Mouse (Mus musculus) liver, embryonic 11.5 days (tissue): ENCODE measurements around the gene Faim. TPM values are rescaled to one million over a fixed set of nuclear protein-coding genes. Genes with fewer than 3 reads are reported as not detected.

Experiments used
- ATAC-seq: fragments of 200-750 bp; cut with Nextera tagmentation; replicated peaks from 2 replicates; pipeline ENCODE4 v1.8.0; 2017; ENCODE audit warnings: moderate number of reproducible peaks, mild to moderate bottlenecking, moderate TSS enrichment, moderate library complexity; ENCODE audit not compliant: low FRiP score
- DNase-seq: peaks from one replicate; pipeline ENCODE4 v3.0.0-alpha.2; 2017; ENCODE audit warnings: low spot score
- H3K27ac ChIP-seq: fragments of 300-500 bp; sonication (generic); 2 replicates; pipeline ENCODE4 v1.5.1; 2014; ENCODE audit warnings: mild to moderate bottlenecking, low read depth, low read length, control low read depth
- H3K27me3 ChIP-seq: fragments of 300-500 bp; sonication (generic); replicated peaks from 2 replicates; pipeline ENCODE4 v1.6.1; 2014; ENCODE audit warnings: low read length, mixed read lengths; ENCODE audit not compliant: control insufficient read depth, insufficient read depth
- H3K36me3 ChIP-seq: fragments of 300-500 bp; sonication (generic); 2 replicates; pipeline ENCODE4 v1.6.1; 2014; ENCODE audit warnings: mild to moderate bottlenecking, low read length, moderate library complexity, mixed read lengths; ENCODE audit not compliant: control insufficient read depth, insufficient read depth
- H3K4me1 ChIP-seq: fragments of 300-500 bp; sonication (generic); replicated peaks from 2 replicates; pipeline ENCODE4 v1.6.1; 2014; ENCODE audit warnings: low read length, mixed read lengths; ENCODE audit not compliant: control insufficient read depth, insufficient read depth
- H3K4me2 ChIP-seq: fragments of 300-500 bp; sonication (generic); 2 replicates; pipeline ENCODE4 v1.6.1; 2014; ENCODE audit warnings: mild to moderate bottlenecking, control low read depth, moderate library complexity
- H3K4me3 ChIP-seq: fragments of 300-500 bp; sonication (generic); 2 replicates; pipeline ENCODE4 v1.5.1; 2014; ENCODE audit warnings: low read depth, low read length, control low read depth
- H3K9ac ChIP-seq: fragments of 300-500 bp; sonication (generic); 2 replicates; pipeline ENCODE4 v1.6.1; 2014; ENCODE audit warnings: low read depth, low read length, control low read depth
- H3K9me3 ChIP-seq: fragments of 300-500 bp; sonication (generic); 2 replicates; pipeline ENCODE4 v1.6.1; 2016; ENCODE audit warnings: low read length, inconsistent platforms, mixed read lengths; ENCODE audit not compliant: control insufficient read depth
- WGBS: fragments of 180-500 bp; shearing (Covaris S2); extraction: QIAGEN DNeasy Blood & Tissue Kit; methylation state at CpG from one replicate; pipeline ENCODE4 v1.1.7; 2014; 5-methylcytosine and 5-hydroxymethylcytosine counted together
- polyA plus RNA-seq: library from polyadenylated mRNA; unstranded; fragments of >200 nt; fragmentation: Nextera tagmentation; extraction: Ambion mirVana; gene quantifications from 2 replicates; pipeline ENCODE4 v1.2.1, GENCODE M21; 2014

Faim gene
- polyA plus RNA-seq, 1 experiment from 2014 or later: 47.4 TPM

DNA sequence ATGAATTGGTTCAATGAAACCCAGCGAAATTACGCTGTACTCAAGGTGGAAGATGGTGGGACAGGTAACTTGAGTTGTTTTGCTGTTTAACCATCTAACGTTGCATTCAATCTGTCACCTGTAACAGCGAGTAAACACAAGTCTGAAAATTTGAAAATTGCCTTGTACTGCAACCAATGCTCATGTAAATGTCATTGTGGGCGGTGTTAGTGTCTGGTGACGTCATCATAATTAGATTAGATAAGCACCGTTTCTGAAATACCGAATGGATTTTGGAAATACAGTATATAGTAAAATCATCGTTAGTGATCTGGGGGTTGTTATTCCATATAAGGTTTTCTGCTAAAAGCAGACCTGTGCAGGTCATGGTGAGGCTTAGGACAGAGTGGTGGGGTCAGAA lies 958 bp downstream of the Faim start:
- ATAC-seq (no peak), DNase-seq (no peak)
- peak overlapping the region; percentile 80 for H3K4me3 ChIP-seq
- H3K9me3 ChIP-seq: no peaks in the 10 kb centered on the region
- 43% methylated on average over 9 of the region's 9 CpGs for WGBS
- H3K27ac ChIP-seq: no peak overlapping the region
- peak overlapping the region; percentile 82 for H3K9ac ChIP-seq
- H3K4me2 ChIP-seq: peak overlapping the region; percentile 96
- H3K27me3 ChIP-seq: peaks cover 4% of the 10 kb centered on the region; the same call in 1 of the 2 replicates
- H3K36me3 ChIP-seq: no peaks in the 10 kb centered on the region
- peaks cover 7% of the 10 kb centered on the region for H3K4me1 ChIP-seq

DNA sequence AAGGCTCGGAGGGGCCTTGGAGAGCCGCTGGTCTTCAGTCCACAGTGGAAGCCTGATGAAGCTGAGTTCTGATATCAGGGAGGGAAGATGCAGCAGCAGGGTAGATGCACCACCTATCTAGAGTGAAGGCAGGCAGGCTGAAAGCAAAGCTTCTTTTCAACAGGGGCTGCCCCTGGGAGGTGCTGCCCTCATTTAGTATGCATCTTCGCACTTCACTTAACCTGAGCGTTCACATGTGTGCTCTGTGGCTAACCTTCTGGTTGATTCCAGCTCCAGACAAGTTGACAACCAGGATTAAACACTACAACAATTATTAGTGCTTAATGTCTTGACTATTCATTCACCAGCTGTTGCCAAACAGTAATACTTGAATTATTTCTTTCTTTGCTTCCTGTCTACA lies 7.9 kb downstream of the Faim start:
- no peaks in the 10 kb centered on the region for H3K27me3 ChIP-seq
- H3K27ac ChIP-seq: no peak overlapping the region
- ATAC-seq (no peak), DNase-seq (no peak)
- no peak overlapping the region for H3K4me3 ChIP-seq
- no peaks in the 10 kb centered on the region for H3K9me3 ChIP-seq
- WGBS: 97% methylated on average over 4 of the region's 4 CpGs
- no peak overlapping the region for H3K4me2 ChIP-seq
- H3K36me3 ChIP-seq: no peaks in the 10 kb centered on the region
- no peak overlapping the region for H3K9ac ChIP-seq
- H3K4me1 ChIP-seq: no peaks in the 10 kb centered on the region

DNA sequence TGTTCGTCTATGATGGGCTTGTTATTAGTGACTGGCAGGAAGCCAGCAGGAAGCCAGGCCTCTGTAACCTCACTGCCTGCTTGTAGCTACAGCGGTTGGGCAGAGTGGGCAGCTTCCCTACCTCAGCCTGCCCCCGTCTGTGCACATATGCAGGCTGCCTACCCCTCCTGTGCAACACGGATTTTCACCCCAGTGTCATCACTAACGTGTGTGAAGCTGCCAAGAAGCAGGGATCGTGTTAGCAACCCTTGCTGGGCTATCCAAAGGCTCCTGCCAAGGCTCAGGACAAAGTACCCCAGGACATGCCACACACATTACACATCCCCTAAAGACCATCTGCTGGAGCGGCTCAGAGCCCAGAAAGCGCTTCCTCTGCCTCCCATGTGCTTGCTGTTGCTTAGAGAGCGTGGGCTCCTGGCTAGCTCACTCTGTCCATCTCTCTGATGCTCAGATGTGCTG lies 13.7 kb downstream of the Faim start:
- peaks cover 4% of the 10 kb centered on the region; the same call in 1 of the 2 replicates for H3K36me3 ChIP-seq
- no peaks in the 10 kb centered on the region for H3K4me1 ChIP-seq
- DNase-seq (no peak), ATAC-seq (no peak)
- H3K9me3 ChIP-seq: no peaks in the 10 kb centered on the region
- H3K4me3 ChIP-seq: no peak overlapping the region
- no peak overlapping the region for H3K4me2 ChIP-seq
- WGBS: 73% methylated on average over 9 of the region's 9 CpGs
- no peak overlapping the region for H3K9ac ChIP-seq
- no peak overlapping the region for H3K27ac ChIP-seq
- H3K27me3 ChIP-seq: no peaks in the 10 kb centered on the region

DNA sequence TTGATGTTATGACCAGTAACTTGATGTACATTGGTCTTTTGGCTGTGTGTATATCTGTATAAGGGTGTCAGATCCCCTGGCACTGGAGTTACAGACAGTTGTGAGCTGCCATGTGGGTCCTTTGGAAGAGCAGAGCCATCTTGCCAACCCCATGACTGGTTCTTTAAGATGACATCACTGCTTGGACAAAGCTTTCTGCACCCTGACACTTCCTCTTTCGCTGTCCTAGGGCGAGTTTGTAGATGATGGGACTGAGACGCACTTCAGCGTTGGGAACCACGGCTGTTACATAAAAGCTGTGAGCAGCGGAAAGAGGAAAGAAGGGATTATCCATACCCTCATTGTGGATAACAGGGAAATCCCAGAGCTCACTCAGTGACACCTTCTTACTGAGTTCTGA lies 15.2 kb downstream of the Faim start:
- no peak overlapping the region for H3K4me2 ChIP-seq
- H3K27me3 ChIP-seq: no peaks in the 10 kb centered on the region
- no peaks in the 10 kb centered on the region for H3K9me3 ChIP-seq
- no peak overlapping the region for H3K4me3 ChIP-seq
- peaks cover 4% of the 10 kb centered on the region; the same call in 1 of the 2 replicates for H3K36me3 ChIP-seq
- no peak for ATAC-seq
- no peak overlapping the region for H3K9ac ChIP-seq
- WGBS: 86% methylated on average over 6 of the region's 6 CpGs
- DNase-seq: no peak
- no peaks in the 10 kb centered on the region for H3K4me1 ChIP-seq
- no peak overlapping the region for H3K27ac ChIP-seq

DNA sequence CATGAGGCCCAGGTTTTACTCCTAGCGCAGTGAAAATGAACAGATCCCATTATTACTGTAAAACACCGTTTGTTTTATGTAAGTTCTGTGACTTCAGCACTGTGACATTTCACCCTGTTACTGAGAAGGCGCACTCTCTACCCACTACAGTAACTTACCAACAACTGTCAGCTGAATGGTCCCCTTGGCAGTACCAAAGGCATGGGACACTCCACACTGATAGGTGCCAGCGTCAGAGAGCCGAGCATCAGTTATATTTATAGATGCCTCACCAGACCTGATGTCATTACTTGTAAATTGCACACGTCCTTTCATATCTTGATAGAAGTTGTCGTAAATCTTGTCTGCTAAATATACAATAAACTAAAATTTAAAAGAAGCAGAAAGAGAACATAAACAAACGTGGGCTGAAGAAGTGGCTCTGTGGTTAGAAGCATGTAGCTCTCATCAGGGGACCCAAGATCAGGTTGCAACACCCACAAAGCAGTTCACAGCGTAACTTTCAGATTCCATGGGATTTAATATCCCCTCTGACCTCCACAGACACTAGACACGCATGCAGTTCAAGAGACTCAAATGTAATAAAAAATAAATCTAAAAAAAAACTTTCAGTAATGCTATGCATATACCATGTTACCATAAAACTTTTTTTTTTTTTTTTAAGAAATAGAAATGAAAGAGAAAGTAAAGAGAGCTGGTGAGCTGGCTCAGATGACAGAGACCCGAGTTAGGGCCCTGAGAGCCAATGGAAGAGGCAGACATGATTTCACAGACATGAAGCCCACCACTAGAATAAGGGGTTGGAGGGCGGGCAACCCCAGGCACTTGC lies 23.1 kb downstream of the Faim start:
- no peak overlapping the region for H3K27ac ChIP-seq
- no peak overlapping the region for H3K4me3 ChIP-seq
- H3K36me3 ChIP-seq: no peaks in the 10 kb centered on the region
- ATAC-seq: no peak
- no peaks in the 10 kb centered on the region for H3K4me1 ChIP-seq
- H3K9me3 ChIP-seq: no peaks in the 10 kb centered on the region
- H3K9ac ChIP-seq: no peak overlapping the region
- no peak for DNase-seq
- 83% methylated on average over 12 of the region's 12 CpGs for WGBS
- no peak overlapping the region for H3K4me2 ChIP-seq
- H3K27me3 ChIP-seq: no peaks in the 10 kb centered on the region

DNA sequence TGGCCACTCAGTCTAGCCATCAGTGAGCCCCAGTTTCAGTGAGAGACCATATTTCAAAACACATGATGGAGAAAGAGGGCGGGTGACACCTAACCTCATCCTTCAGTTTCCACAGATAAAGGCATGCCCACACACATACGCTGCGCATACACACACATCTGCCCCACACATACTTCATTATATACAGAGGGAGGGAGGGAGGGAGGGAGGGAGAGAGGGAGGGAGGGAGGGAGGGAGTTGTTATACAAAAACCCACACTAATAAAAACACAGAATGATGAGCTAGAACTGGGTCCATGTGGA lies 23.7 kb downstream of the Faim start:
- WGBS: 91% methylated on average over 3 of the region's 3 CpGs
- Histone ChIP-seq H3K9ac (no peak overlapping the region), H3K27ac (no peak overlapping the region), H3K4me2 (no peak overlapping the region), H3K4me3 (no peak overlapping the region), H3K36me3 (no peaks in the 10 kb centered on the region), H3K4me1 (no peaks in the 10 kb centered on the region), H3K27me3 (no peaks in the 10 kb centered on the region), H3K9me3 (no peaks in the 10 kb centered on the region)
- no peak for DNase-seq
- no peak for ATAC-seq

DNA sequence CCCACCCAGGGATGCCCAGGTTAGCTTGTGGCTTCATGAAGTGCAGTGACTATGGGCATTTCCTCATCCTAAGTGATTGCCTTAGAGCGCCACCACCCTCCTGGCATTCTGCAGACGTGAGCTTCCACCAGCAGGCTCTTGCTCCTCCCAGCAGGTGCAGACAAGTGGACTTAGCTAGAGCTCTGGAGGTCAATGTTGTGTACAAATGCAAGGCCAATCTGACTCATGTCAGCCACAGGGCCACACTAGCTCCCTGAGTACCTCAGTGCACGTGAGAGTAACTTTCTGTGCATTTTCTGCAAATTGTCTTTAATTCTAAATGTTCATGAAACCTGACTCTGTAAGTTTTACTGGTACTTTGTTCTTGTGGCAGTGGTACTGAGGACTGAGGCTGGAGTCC lies 30.1 kb downstream of the Faim start:
- ATAC-seq (no peak), DNase-seq (no peak)
- H3K27me3 ChIP-seq: no peaks in the 10 kb centered on the region
- no peaks in the 10 kb centered on the region for H3K36me3 ChIP-seq
- H3K4me1 ChIP-seq: no peaks in the 10 kb centered on the region
- H3K4me2 ChIP-seq: no peak overlapping the region
- no peak overlapping the region for H3K4me3 ChIP-seq
- no peaks in the 10 kb centered on the region for H3K9me3 ChIP-seq
- H3K27ac ChIP-seq: no peak overlapping the region
- WGBS: 60% methylated on average over 3 of the region's 3 CpGs
- no peak overlapping the region for H3K9ac ChIP-seq

DNA sequence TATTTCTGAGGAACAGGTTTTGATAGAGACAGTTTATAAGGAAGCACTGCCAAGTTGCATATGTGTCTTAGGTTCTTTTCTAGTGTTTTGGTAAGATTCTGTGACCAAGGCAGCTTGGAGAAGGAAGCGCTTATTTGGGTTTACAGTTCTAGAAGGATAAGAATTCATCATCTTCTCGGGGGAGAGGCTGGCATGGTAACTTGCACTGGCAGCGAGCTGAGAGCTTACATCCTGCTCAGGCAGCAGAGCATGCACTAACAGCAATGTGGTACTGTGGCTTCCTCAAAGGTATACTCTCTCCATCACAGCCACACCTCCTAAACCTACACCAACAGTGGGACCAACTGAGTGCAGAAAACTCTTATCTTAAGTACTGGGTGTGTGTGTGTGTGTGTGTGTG lies 30.6 kb downstream of the Faim start:
- no peak overlapping the region for H3K9ac ChIP-seq
- DNase-seq (no peak), ATAC-seq (no peak)
- no peak overlapping the region for H3K27ac ChIP-seq
- H3K4me2 ChIP-seq: no peak overlapping the region
- no peaks in the 10 kb centered on the region for H3K4me1 ChIP-seq
- no peaks in the 10 kb centered on the region for H3K36me3 ChIP-seq
- 81% methylated on average over 3 of the region's 3 CpGs for WGBS
- no peaks in the 10 kb centered on the region for H3K9me3 ChIP-seq
- H3K4me3 ChIP-seq: no peak overlapping the region
- H3K27me3 ChIP-seq: no peaks in the 10 kb centered on the region

DNA sequence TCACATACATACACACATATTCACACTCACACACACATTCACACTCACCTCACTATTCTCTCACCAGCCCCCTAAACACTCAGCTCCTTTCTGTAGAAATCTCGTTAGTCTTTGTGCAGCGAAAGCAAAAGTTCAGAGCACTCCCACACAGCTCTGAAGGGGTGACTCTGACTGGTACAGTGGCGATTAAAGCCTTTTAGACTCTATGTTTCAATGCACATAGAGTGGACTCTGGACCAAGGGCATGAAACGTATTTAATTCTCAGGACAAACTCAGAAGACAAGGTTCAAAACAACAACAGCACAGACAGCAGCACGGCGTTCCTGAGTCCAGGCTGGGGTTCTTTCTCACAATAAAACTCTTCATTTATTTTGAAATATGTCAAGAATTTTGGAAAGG lies 31.5 kb downstream of the Faim start:
- H3K27me3 ChIP-seq: no peaks in the 10 kb centered on the region
- no peaks in the 10 kb centered on the region for H3K4me1 ChIP-seq
- 81% methylated on average over 6 of the region's 6 CpGs for WGBS
- no peak for ATAC-seq
- no peak overlapping the region for H3K4me3 ChIP-seq
- no peak overlapping the region for H3K27ac ChIP-seq
- H3K36me3 ChIP-seq: no peaks in the 10 kb centered on the region
- no peak overlapping the region for H3K9ac ChIP-seq
- DNase-seq: no peak
- H3K9me3 ChIP-seq: no peaks in the 10 kb centered on the region
- no peak overlapping the region for H3K4me2 ChIP-seq
